Mouse (Mus musculus) liver, postnatal 0 days (tissue): ENCODE results near the gene Arl3.

Experiments used
- CTCF ChIP-seq: sonication (generic); IDR thresholded peaks from 2 replicates; pipeline ENCODE4 v1.5.1; 2016; ENCODE audit warnings: antibody characterized with exemption, low read depth
- EP300 ChIP-seq: IDR thresholded peaks from 2 replicates; pipeline ENCODE4 v1.6.1; 2016; ENCODE audit warnings: antibody characterized with exemption, low read depth, mild to moderate bottlenecking

- TF ChIP-seq CTCF (no peak), EP300 (no peak; the same call in 1 of the 2 replicates)
Measured at GRCm38 (mm10) chr19:46499539-46499835, 73.5 kb downstream of the Arl3 start.
